In the genomic region with DNA sequence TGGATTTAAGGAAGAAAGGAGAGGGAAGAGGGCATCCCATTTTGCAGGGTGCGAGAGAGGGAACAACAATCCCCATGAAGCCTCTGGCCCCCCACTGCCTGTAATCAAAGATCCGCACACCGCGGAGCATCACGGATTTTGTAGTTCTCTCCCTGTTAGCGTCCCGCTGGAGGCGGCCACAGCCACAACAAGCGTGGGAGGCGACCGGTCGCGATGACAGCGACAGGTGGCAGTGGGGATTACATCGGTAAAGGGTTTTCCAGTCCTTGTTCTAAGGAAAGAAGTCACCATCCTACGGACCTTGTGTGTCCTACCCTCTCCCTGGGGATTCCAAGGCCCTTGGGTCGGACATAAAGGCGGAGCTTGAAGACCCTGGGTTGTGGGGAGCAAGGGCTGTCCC, we compare ENCODE assay signal across 8 mouse cellular contexts. TPM values are rescaled to one million over a fixed set of nuclear protein-coding genes. Genes with fewer than 3 reads are reported as not detected.
DNase-seq lines count a peak whose midpoint lies in the region; ATAC-seq lines count a peak whose summit lies in the region.

No protein-coding gene starts in this region.

- peak; percentile 44 for DNase-seq in thymus, postnatal 0 days (ENCODE audit: low spot score)
- DNase-seq in thymus, postnatal 25 days = no peak
- DNase-seq in cerebellum, postnatal 25 days = peak; percentile 91 to 93
- peak; percentile 76 to 83 for DNase-seq in layer of hippocampus, postnatal 10 days (ENCODE audit: low spot score in 2 of 2)
- peak; percentile 54 for DNase-seq in lung, postnatal 14 days
- peak; percentile 84 for DNase-seq in right cerebral cortex, postnatal 25 days
- DNase-seq in gastrocnemius, postnatal 25 days = no peak

- H3K27me3 ChIP-seq in heart, embryonic 11.5 days (ENCODE audit: control insufficient read depth, insufficient read depth, low read length) = peaks cover 68% of the 10 kb centered on the region

- no peak overlapping the region for H3K9ac ChIP-seq in heart, embryonic 11.5 days (ENCODE audit: low read depth, low read length)

- H3K4me3 ChIP-seq in heart, embryonic 11.5 days (ENCODE audit: low read depth, low read length) = peak overlapping the region; percentile 28

- no peak for ATAC-seq in heart, embryonic 11.5 days (replicated peaks; ENCODE audit: insufficient number of reproducible peaks, low FRiP score, low TSS enrichment)

- H3K9me3 ChIP-seq in heart, embryonic 11.5 days (replicated peaks; ENCODE audit: control insufficient read depth, low read length) = no peaks in the 10 kb centered on the region

- 2% methylated on average over 18 of the region's 18 CpGs for WGBS in heart, embryonic 11.5 days (ENCODE audit: insufficient replicate concordance)

- H3K4me2 ChIP-seq in heart, embryonic 11.5 days = peak overlapping the region; percentile 58

- H3K4me1 ChIP-seq in heart, embryonic 11.5 days (ENCODE audit: control insufficient read depth, insufficient read depth, low read length) = peaks cover 9% of the 10 kb centered on the region

- no peaks in the 10 kb centered on the region for H3K36me3 ChIP-seq in heart, embryonic 11.5 days (ENCODE audit: control insufficient read depth, insufficient read depth, low read length)

- H3K27ac ChIP-seq in heart, embryonic 11.5 days (ENCODE audit: low read depth, low read length) = no peak overlapping the region

RNA-seq across cellular contexts. Expression of a gene that starts 3.5 kb away (rescaled TPM):
- 0.03 TPM in 1 of 2 replicates, not detected in the other for polyA plus RNA-seq in thymus, postnatal 0 days (2015; fragmentation: Nextera tagmentation; extraction: Ambion mirVana)
- 0.07 and 0.23 TPM in 2 replicates for polyA plus RNA-seq in heart, embryonic 11.5 days (2014; fragmentation: Nextera tagmentation; extraction: Ambion mirVana)
- total RNA-seq in layer of hippocampus, postnatal 10 days (2021) = 100 to 1,000 TPM in 1 of 2 experiments, 10 to 100 TPM in 1; 93.0 to 106 TPM
- total RNA-seq in gastrocnemius, postnatal 25 days (2021) = 1 to 10 TPM; 4.3 to 4.8 TPM

RNA-seq across cellular contexts. Expression of a gene that starts 14.8 kb away (rescaled TPM):
- polyA plus RNA-seq in thymus, postnatal 0 days (2015; fragmentation: Nextera tagmentation; extraction: Ambion mirVana) = 11.1 and 11.3 TPM in 2 replicates
- polyA plus RNA-seq in heart, embryonic 11.5 days (2014; fragmentation: Nextera tagmentation; extraction: Ambion mirVana) = 0.70 TPM in 1 of 2 replicates, not detected in the other
- total RNA-seq in layer of hippocampus, postnatal 10 days (2021) = under 1 TPM in 1 of 2 experiments, not detected in 1; 0.98 TPM
- total RNA-seq in gastrocnemius, postnatal 25 days (2021) = under 1 TPM in 1 of 2 experiments, not detected in 1; 0.16 TPM

RNA-seq across cellular contexts. Expression of a gene that starts 33.2 kb away (rescaled TPM):
- 96.9 and 101 TPM in 2 replicates for polyA plus RNA-seq in thymus, postnatal 0 days (2015; fragmentation: Nextera tagmentation; extraction: Ambion mirVana)
- polyA plus RNA-seq in heart, embryonic 11.5 days (2014; fragmentation: Nextera tagmentation; extraction: Ambion mirVana) = 48.5 and 53.4 TPM in 2 replicates
- 10 to 100 TPM; 58.3 to 67.3 TPM for total RNA-seq in layer of hippocampus, postnatal 10 days (2021)
- total RNA-seq in gastrocnemius, postnatal 25 days (2021) = 10 to 100 TPM; 27.0 to 29.3 TPM

RNA-seq across cellular contexts. Expression of a gene that starts 38.3 kb away (rescaled TPM):
- polyA plus RNA-seq in thymus, postnatal 0 days (2015; fragmentation: Nextera tagmentation; extraction: Ambion mirVana) = 104 and 118 TPM in 2 replicates
- polyA plus RNA-seq in heart, embryonic 11.5 days (2014; fragmentation: Nextera tagmentation; extraction: Ambion mirVana) = 40.1 and 43.1 TPM in 2 replicates
- 10 to 100 TPM; 10.3 to 13.6 TPM for total RNA-seq in layer of hippocampus, postnatal 10 days (2021)
- total RNA-seq in gastrocnemius, postnatal 25 days (2021) = 1 to 10 TPM; 4.7 to 5.2 TPM

RNA-seq across cellular contexts. Expression of a gene that starts 55.1 kb away (rescaled TPM):
- polyA plus RNA-seq in thymus, postnatal 0 days (2015; fragmentation: Nextera tagmentation; extraction: Ambion mirVana) = 16.3 and 17.7 TPM in 2 replicates
- polyA plus RNA-seq in heart, embryonic 11.5 days (2014; fragmentation: Nextera tagmentation; extraction: Ambion mirVana) = not detected in 2 replicates
- under 1 TPM in 1 of 2 experiments, not detected in 1; 0.11 TPM for total RNA-seq in layer of hippocampus, postnatal 10 days (2021)
- under 1 TPM in 1 of 2 experiments, not detected in 1; 0.24 TPM for total RNA-seq in gastrocnemius, postnatal 25 days (2021)

Comparison
In these comparisons a context has a peak if more than half of its experiments do, and no peak if none do; other contexts are left out.
1. DNase-seq: peak in thymus, postnatal 0 days (single experiment), cerebellum, postnatal 25 days (2 of 2), layer of hippocampus, postnatal 10 days (2 of 2), lung, postnatal 14 days (single experiment) and right cerebral cortex, postnatal 25 days (single experiment); none in thymus, postnatal 25 days (single experiment) and gastrocnemius, postnatal 25 days (single experiment).
2. RNA of a gene that starts 3.5 kb away (total RNA-seq): 93.0 to 106 TPM in layer of hippocampus, postnatal 10 days; 4.3 to 4.8 TPM in gastrocnemius, postnatal 25 days; every median in the first group is over 10 times any median in the second.